Mouse (Mus musculus) frontal cortex, postnatal 36 days (tissue): Measurements from ENCODE around the gene Snx32.

Experiments
- DNase-seq, 2 experiments: peaks; one replicate each; pipeline ENCODE4 v3.0.0; 2022; ENCODE audit warnings: low spot score in 2 of 2

Snx32 gene

GRCm38 (mm10) chr19:5457746-5458442, 52.4 kb downstream of the Snx32 start, which contains the start of gene Ccdc85b:
Gene Ccdc85b, minus strand, starts transcription at chr19:5457894.
- no peak for DNase-seq

DNA sequence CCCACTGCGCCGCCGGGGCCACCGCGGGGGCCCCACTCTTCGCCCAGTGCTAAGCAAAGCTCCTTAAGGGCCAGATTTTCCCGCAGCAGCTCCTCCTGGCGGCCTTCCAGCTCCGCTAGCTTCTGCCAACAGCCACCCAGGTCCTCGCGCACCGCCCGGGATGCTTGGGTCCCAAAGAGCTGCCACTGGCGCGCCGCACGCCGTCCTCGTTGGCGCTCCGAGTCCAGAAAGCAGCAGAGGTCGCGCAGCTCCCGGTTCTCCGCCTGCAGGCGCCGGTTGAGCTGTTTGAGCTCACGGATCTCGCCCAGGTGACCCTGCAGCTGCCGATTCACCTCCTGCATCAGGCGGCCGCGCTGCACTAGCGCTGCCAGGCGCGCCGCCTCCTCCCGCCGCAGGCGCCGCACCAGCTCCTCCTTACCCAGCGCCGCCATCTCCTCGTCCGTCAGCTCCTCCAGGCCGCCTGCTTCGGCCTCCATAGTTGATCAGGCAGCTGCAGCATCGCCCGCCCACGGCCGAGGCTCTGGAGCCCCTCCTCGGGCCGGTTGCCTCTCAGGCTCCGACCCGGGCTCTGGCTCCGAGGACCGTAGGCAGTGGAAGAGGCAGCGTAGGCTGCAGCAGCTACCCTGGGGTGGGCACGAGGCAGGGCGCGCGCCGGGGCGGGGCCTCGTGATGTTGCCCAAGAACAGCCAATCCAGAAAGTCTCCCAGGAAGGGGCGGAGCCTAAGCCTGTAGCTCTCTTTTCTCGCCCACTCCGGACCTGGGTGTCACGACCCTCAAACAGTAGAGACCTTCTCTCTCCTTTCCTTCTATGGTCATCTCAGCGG, 53.2 kb downstream of the Snx32 start:
- DNase-seq, result peak; percentile 95 to 97

DNA sequence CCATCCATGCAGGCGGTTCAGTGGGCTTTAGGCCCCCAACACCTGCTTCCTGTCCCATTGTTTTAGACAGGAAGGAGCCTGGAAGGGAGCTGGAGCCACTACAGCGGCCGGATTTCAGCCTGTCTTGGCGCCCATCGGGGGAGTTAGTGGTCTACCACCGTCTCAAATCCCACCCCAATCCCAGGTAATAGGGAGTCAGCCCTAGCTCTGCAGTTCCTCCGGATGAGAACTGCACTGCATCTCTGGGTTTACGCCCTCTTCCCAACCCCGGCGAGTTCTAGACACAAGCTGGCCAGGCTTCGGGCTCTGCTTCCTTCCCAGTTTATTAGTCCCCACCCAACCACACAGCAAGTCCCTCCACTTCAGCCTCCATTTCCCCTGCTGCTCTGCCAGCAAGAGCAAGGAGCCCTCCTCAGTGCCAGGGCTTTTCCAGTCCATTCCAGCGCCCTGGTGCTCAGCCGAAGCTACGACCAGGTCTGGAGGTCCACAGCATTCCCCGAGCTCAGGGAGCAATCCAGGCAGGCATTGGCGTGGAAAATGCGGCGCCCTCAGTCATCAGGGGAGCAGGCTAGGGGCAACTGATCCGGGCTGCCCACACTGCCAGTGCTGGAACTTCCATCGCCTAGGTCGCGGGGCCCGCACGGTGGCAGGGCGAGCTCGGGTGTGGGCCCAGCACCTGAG, 54.0 kb downstream of the Snx32 start:
- no peak for DNase-seq

- no peak for DNase-seq
These were observed 54.8 kb downstream of the Snx32 start for GRCm38 (mm10) chr19:5455568-5455967.

- DNase-seq, result no peak
These were observed 55.3 kb downstream of the Snx32 start for GRCm38 (mm10) chr19:5455037-5455436.

DNA sequence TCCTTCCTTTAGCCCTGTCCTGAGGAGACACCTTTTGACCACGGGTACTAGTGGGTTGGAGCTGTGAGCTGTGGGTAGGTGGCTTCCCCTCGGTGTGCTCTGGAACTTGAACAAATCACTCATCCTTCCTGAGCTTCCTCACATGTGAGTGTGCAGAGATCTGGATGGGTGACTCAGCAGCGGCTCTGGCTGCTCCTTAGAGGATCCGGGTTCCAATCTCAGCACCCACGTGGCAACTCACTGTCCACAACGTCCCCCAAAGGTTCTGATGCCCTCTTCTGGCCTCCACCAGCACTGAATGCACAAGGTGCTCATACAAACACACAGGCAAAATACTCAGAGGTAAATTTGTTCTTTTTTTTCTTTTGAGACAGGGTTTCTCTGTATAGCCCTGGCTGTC, 58.6 kb downstream of the Snx32 start:
- no peak for DNase-seq

- DNase-seq, result no peak
These were observed 60.7 kb downstream of the Snx32 start for GRCm38 (mm10) chr19:5449673-5450072.

GRCm38 (mm10) chr19:5448354-5449150, 61.8 kb downstream of the Snx32 start:
- DNase-seq, result no peak

- peak in 1 of 2 experiments; percentile 69 for DNase-seq
These were observed 62.6 kb downstream of the Snx32 start, which contains the start of gene Fosl1 for GRCm38 (mm10) chr19:5447515-5448353. Gene Fosl1, plus strand, starts transcription at chr19:5447547.

DNA sequence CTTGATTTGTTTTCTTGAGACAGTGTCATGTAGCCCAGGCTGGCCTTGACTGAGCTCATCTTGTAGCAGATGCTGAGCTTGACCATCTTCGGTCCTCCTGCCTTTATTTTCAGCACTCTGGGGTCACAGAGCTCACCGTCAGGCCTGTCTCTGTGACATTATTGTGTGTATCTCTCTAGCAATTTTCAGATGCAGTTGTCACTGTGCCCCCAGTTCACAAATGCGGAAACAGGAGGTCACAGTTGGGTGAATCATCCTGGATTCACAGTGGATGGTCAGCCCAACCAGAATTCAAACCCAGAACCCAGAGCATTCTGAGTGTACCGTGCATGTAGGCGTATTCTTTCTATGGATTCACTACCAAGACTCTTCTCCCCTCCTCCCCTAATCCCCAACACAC, 64.6 kb downstream of the Snx32 start:
- no peak for DNase-seq

DNA sequence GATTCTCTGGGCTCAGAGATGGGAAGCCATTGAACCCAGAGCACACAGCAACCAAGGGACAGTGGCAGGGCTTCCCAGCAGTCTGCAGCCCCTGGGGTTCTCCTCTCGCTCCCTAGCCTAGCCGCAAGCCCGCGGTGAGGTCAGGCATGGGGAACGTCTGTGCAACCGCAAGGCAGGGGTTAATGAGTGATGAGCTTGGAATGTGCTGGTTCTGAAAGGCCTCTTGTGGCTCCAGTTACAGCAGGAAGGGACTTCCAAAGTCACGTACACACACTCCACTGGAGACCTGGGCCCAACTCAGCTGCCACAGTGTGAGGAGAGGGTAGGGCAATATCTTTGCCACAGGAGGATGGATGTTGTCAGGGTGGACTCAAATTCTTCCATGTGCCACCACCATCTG, 65.4 kb downstream of the Snx32 start:
- DNase-seq, result no peak

- no peak for DNase-seq
These were observed 65.9 kb downstream of the Snx32 start for GRCm38 (mm10) chr19:5444371-5444908.
